Mouse (Mus musculus) neural tube, embryonic 11.5 days (tissue): Measurements from ENCODE around the gene Tpi1. TPM values are rescaled to one million over a fixed set of nuclear protein-coding genes. Genes with fewer than 3 reads are reported as not detected.

ENCODE experiments used
- ATAC-seq: fragments of 200-750 bp; cut with Nextera tagmentation; 2 replicates; pipeline ENCODE4 v1.8.0; 2017; ENCODE audit warnings: moderate number of reproducible peaks, mild to moderate bottlenecking, moderate TSS enrichment, moderate library complexity; ENCODE audit not compliant: insufficient read depth, low FRiP score, low TSS enrichment
- DNase-seq: peaks from one replicate; pipeline ENCODE4 v3.0.0-alpha.2; 2015; ENCODE audit warnings: low spot score
- H3K27ac ChIP-seq: fragments of 300-500 bp; sonication (generic); 2 replicates; pipeline ENCODE4 v1.5.1; 2014; ENCODE audit warnings: low read depth, mild to moderate bottlenecking, low read length
- H3K27me3 ChIP-seq: fragments of 300-500 bp; sonication (generic); 2 replicates; pipeline ENCODE4 v1.6.1; 2014; ENCODE audit warnings: mild to moderate bottlenecking, low read length, mixed read lengths; ENCODE audit not compliant: control insufficient read depth, insufficient read depth
- H3K36me3 ChIP-seq: fragments of 300-500 bp; sonication (generic); 2 replicates; pipeline ENCODE4 v1.6.1; 2014; ENCODE audit warnings: mild to moderate bottlenecking, low read length, moderate library complexity, mixed read lengths; ENCODE audit not compliant: control insufficient read depth, insufficient read depth
- H3K4me1 ChIP-seq: fragments of 300-500 bp; sonication (generic); 2 replicates; pipeline ENCODE4 v1.6.1; 2014; ENCODE audit warnings: low read length, mixed read lengths; ENCODE audit not compliant: control insufficient read depth, insufficient read depth
- H3K4me2 ChIP-seq: fragments of 300-500 bp; sonication (generic); 2 replicates; pipeline ENCODE4 v1.6.1; 2014; ENCODE audit warnings: low read depth, mild to moderate bottlenecking, moderate library complexity
- H3K4me3 ChIP-seq: fragments of 300-500 bp; sonication (generic); 2 replicates; pipeline ENCODE4 v1.5.1; 2014; ENCODE audit warnings: low read depth, low read length
- H3K9ac ChIP-seq: fragments of 300-500 bp; sonication (generic); 2 replicates; pipeline ENCODE4 v1.6.1; 2014; ENCODE audit warnings: mild to moderate bottlenecking, low read length
- H3K9me3 ChIP-seq: fragments of 300-500 bp; sonication (generic); 2 replicates; pipeline ENCODE4 v1.6.1; 2016; ENCODE audit warnings: low read length; ENCODE audit not compliant: control insufficient read depth
- WGBS: fragments of 180-500 bp; shearing (Covaris S2); extraction: QIAGEN DNeasy Blood & Tissue Kit; methylation state at CpG from one replicate; pipeline ENCODE4 v1.1.7; 2014; 5-methylcytosine and 5-hydroxymethylcytosine counted together
- polyA plus RNA-seq: library from polyadenylated mRNA; unstranded; fragments of >200 nt; fragmentation: Nextera tagmentation; extraction: Ambion mirVana; gene quantifications from 2 replicates; pipeline ENCODE4 v1.2.1, GENCODE M21; 2014

The Tpi1 gene
- polyA plus RNA-seq, 1 experiment from 2014 or later = 622 TPM

DNA sequence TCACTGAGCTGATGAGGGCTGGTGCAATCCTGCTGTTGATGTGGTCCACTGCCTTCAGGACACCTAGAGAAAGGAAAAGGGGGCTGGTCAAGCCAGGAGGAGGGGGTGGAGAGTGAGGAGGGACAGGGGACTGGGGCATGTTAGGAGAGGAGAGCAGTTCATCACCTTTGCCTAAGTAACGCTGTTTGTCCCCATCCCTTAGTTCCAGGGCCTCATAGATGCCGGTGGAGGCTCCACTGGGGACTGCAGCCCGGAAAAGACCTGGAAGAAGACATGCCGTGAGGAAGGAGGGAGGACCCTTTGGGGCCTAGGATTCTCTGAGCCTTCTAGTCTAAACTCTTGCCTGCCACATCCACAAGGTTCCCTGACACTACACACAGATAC is 46.6 kb downstream of the Tpi1 start:
- Histone ChIP-seq H3K9ac (no peak overlapping the region), H3K4me2 (no peak overlapping the region), H3K36me3 (no peaks in the 10 kb centered on the region), H3K4me3 (no peak overlapping the region), H3K4me1 (peaks cover 14% of the 10 kb centered on the region; the same call in 1 of the 2 replicates), H3K27me3 (peaks cover 10% of the 10 kb centered on the region), H3K27ac (no peak overlapping the region), H3K9me3 (no peaks in the 10 kb centered on the region)
- 35% methylated on average over 4 of the region's 4 CpGs for WGBS
- ATAC-seq (no peak), DNase-seq (no peak)

DNA sequence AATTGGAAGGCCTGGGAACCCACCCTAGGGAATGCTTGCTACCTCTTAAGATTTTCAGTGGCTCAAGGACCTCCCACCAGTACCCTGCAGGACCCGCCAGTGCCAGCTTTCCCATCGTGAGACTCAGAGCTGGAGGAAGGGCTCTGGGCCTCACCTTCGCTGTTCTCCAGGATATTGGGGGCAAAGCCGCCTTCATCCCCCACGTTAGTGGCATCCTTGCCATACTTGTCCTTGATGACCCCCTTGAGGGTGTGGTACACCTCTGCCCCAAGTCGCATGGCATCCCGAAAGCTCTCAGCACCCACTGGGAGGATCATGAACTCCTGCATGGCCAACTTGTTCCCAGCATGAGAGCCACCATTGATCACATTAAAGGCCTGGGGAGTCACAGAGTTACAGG is 48.1 kb downstream of the Tpi1 start:
- Histone ChIP-seq H3K4me3 (no peak overlapping the region), H3K36me3 (no peaks in the 10 kb centered on the region), H3K9me3 (no peaks in the 10 kb centered on the region), H3K4me2 (no peak overlapping the region), H3K4me1 (peaks cover 14% of the 10 kb centered on the region; the same call in 1 of the 2 replicates), H3K27ac (no peak overlapping the region), H3K27me3 (peaks cover 10% of the 10 kb centered on the region), H3K9ac (no peak overlapping the region)
- WGBS = 85% methylated on average over 7 of the region's 7 CpGs
- DNase-seq (no peak), ATAC-seq (no peak)

Other genes starting within 250 kb of the Tpi1 start
- not detected in 2 replicates for gene C1rb, start 244.0 kb downstream of the Tpi1 start, polyA plus RNA-seq
- not detected in 2 replicates for gene C1s2, start 178.2 kb downstream of the Tpi1 start, polyA plus RNA-seq
- 37.3 and 42.2 TPM in 2 replicates for gene Lpcat3, start 151.3 kb downstream of the Tpi1 start, polyA plus RNA-seq
- gene Emg1, start 102.1 kb downstream of the Tpi1 start, polyA plus RNA-seq = 202 and 204 TPM in 2 replicates
- gene Phb2, start 102.0 kb downstream of the Tpi1 start, polyA plus RNA-seq = 362 and 370 TPM in 2 replicates
- 6.9 and 8.0 TPM in 2 replicates for gene Ptpn6, start 75.6 kb downstream of the Tpi1 start, polyA plus RNA-seq
- gene Grcc10, start 72.9 kb downstream of the Tpi1 start, polyA plus RNA-seq = 456 and 504 TPM in 2 replicates
- gene Gm45234, start 58.3 kb downstream of the Tpi1 start, polyA plus RNA-seq = not detected in 2 replicates
- 11.8 and 12.1 TPM in 2 replicates for gene Atn1, start 57.8 kb downstream of the Tpi1 start, polyA plus RNA-seq
- gene Eno2, start 44.6 kb downstream of the Tpi1 start, polyA plus RNA-seq = 8.5 and 9.8 TPM in 2 replicates
- 0.27 and 1.4 TPM in 2 replicates for gene Lrrc23, start 34.6 kb downstream of the Tpi1 start, polyA plus RNA-seq
- gene Spsb2, start 5.6 kb downstream of the Tpi1 start, polyA plus RNA-seq = 6.3 and 6.9 TPM in 2 replicates
- gene Usp5, start 15.2 kb upstream of the Tpi1 start, polyA plus RNA-seq = 162 and 174 TPM in 2 replicates
- 190 and 195 TPM in 2 replicates for gene Cdca3, start 15.3 kb upstream of the Tpi1 start, polyA plus RNA-seq
- 0.22 and 0.29 TPM in 2 replicates for gene Gnb3, start 26.0 kb upstream of the Tpi1 start, polyA plus RNA-seq
- gene P3h3, start 43.5 kb upstream of the Tpi1 start, polyA plus RNA-seq = 14.6 and 16.9 TPM in 2 replicates
- gene Gpr162, start 49.7 kb upstream of the Tpi1 start, polyA plus RNA-seq = 2.3 TPM in 2 replicates
- 0.07 TPM in 1 of 2 replicates, not detected in the other for gene Cd4, start 73.9 kb upstream of the Tpi1 start, polyA plus RNA-seq
- gene Lag3, start 97.4 kb upstream of the Tpi1 start, polyA plus RNA-seq = 1.4 and 1.7 TPM in 2 replicates
- 345 and 381 TPM in 2 replicates for gene Ptms, start 105.8 kb upstream of the Tpi1 start, polyA plus RNA-seq
- 468 and 513 TPM in 2 replicates for gene Mlf2, start 117.1 kb upstream of the Tpi1 start, polyA plus RNA-seq
- 110 and 118 TPM in 2 replicates for gene Cops7a, start 151.2 kb upstream of the Tpi1 start, polyA plus RNA-seq
- 1.7 and 2.6 TPM in 2 replicates for gene Pianp, start 182.4 kb upstream of the Tpi1 start, polyA plus RNA-seq
- 9.7 and 10.2 TPM in 2 replicates for gene Zfp384, start 194.8 kb upstream of the Tpi1 start, polyA plus RNA-seq
- gene Ing4, start 225.5 kb upstream of the Tpi1 start, polyA plus RNA-seq = 130 and 132 TPM in 2 replicates
- gene Acrbp, start 235.4 kb upstream of the Tpi1 start, polyA plus RNA-seq = 10.9 and 11.7 TPM in 2 replicates